Mouse (Mus musculus): ENCODE measurements around the gene Ifnk. TPM values are rescaled to one million over a fixed set of nuclear protein-coding genes. Genes with fewer than 3 reads are reported as not detected.

Gene Ifnk
- polyA plus RNA-seq, 1 experiment, result not detected

- no peaks in the 10 kb centered on the region for H3K79me2 ChIP-seq (ENCODE audit: control insufficient read depth, insufficient read depth)
These were observed 5.1 kb downstream of the Ifnk start, which contains the start of gene Mob3b for GRCm38 (mm10) chr4:35156751-35157611. Mob3b (minus strand) TSS chr4:35157484.

GRCm38 (mm10) chr4:35157815-35158214 is 6.0 kb downstream of the Ifnk start:
- no peak overlapping the region for H3ac ChIP-seq (ENCODE audit: control insufficient read depth, insufficient read length)
- H3K79me2 ChIP-seq (ENCODE audit: control insufficient read depth, insufficient read depth), result no peaks in the 10 kb centered on the region
- no peak overlapping the region for H3K4me2 ChIP-seq (ENCODE audit: low read depth)
- H3K27me3 ChIP-seq (ENCODE audit: control insufficient read depth, insufficient read depth, insufficient read length), result no peaks in the 10 kb centered on the region
- TF ChIP-seq E2F4 (IDR thresholded peaks at IDR 0.05; ENCODE audit: insufficient read depth) (no peak), MAX (IDR thresholded peaks at IDR 0.05; ENCODE audit: low read depth) (no peak), MYOG (IDR thresholded peaks at IDR 0.05; ENCODE audit: control insufficient read depth in 1 of 3, insufficient read depth in 1 of 3, insufficient read length in 2 of 3, low read depth in 2 of 3) (no peak), USF1 (IDR thresholded peaks at IDR 0.05; ENCODE audit: low read depth) (no peak), POLR2AphosphoS2 (IDR thresholded peaks at IDR 0.05; ENCODE audit: insufficient read length, low read depth) (no peak), REST (IDR thresholded peaks at IDR 0.05; ENCODE audit: insufficient read depth, insufficient read length) (no peak), MYOD1 (IDR thresholded peaks at IDR 0.05; ENCODE audit: control insufficient read depth in 1 of 3, insufficient read length in 2 of 3, low read depth in 2 of 3) (no peak), POLR2A (IDR thresholded peaks at IDR 0.05; ENCODE audit: insufficient read length, low read depth) (no peak)
- no peaks in the 10 kb centered on the region for H3K36me3 ChIP-seq (ENCODE audit: control insufficient read depth, insufficient read depth)
- peak overlapping the region; percentile 26 for H3K4me3 ChIP-seq

More at GRCm38 (mm10) chr4:35156751-35157611, 5.1 kb downstream of the Ifnk start, which contains the start of gene Mob3b:
- peak within 1 kb of the TSS; percentile 90 for H3K4me2 ChIP-seq (ENCODE audit: low read depth)
- H3ac ChIP-seq (ENCODE audit: control insufficient read depth, insufficient read length), result no peak within 1 kb of the TSS
- no peaks in the 10 kb centered on the region for H3K27me3 ChIP-seq (ENCODE audit: control insufficient read depth, insufficient read depth, insufficient read length)
- H3K36me3 ChIP-seq (ENCODE audit: control insufficient read depth, insufficient read depth), result no peaks in the 10 kb centered on the region
- peak within 1 kb of the TSS; percentile 26 for H3K4me3 ChIP-seq
- TF ChIP-seq REST (IDR thresholded peaks at IDR 0.05; ENCODE audit: insufficient read depth, insufficient read length), result no peak
- TF ChIP-seq CEBPB (IDR thresholded peaks at IDR 0.05; ENCODE audit: insufficient read depth, poor library complexity, severe bottlenecking), result no peak
- TF ChIP-seq E2F4 (IDR thresholded peaks at IDR 0.05; ENCODE audit: insufficient read depth), result no peak

GRCm38 (mm10) chr4:35165275-35165674 is 13.4 kb downstream of the Ifnk start:
- Histone ChIP-seq H3K4me2 (ENCODE audit: low read depth) (no peak overlapping the region), H3K36me3 (ENCODE audit: control insufficient read depth, insufficient read depth) (no peaks in the 10 kb centered on the region), H3ac (ENCODE audit: control insufficient read depth, insufficient read length) (no peak overlapping the region), H3K4me3 (no peak overlapping the region), H3K79me2 (ENCODE audit: control insufficient read depth, insufficient read depth) (no peaks in the 10 kb centered on the region), H3K27me3 (ENCODE audit: control insufficient read depth, insufficient read depth, insufficient read length) (no peaks in the 10 kb centered on the region)
- TF ChIP-seq E2F4 (IDR thresholded peaks at IDR 0.05; ENCODE audit: insufficient read depth), result no peak

GRCm38 (mm10) chr4:35165947-35166346 is 14.1 kb downstream of the Ifnk start:
- Histone ChIP-seq H3K4me3 (no peak overlapping the region), H3K36me3 (ENCODE audit: control insufficient read depth, insufficient read depth) (no peaks in the 10 kb centered on the region), H3K4me2 (ENCODE audit: low read depth) (no peak overlapping the region), H3K79me2 (ENCODE audit: control insufficient read depth, insufficient read depth) (no peaks in the 10 kb centered on the region), H3K27me3 (ENCODE audit: control insufficient read depth, insufficient read depth, insufficient read length) (no peaks in the 10 kb centered on the region), H3ac (ENCODE audit: control insufficient read depth, insufficient read length) (no peak overlapping the region)
- TF ChIP-seq MYOG (IDR thresholded peaks at IDR 0.05; ENCODE audit: control insufficient read depth in 1 of 3, insufficient read depth in 1 of 3, insufficient read length in 2 of 3, low read depth in 2 of 3) (no peak), TCF3 (IDR thresholded peaks at IDR 0.05; ENCODE audit: insufficient read length, low read depth) (no peak), MAX (IDR thresholded peaks at IDR 0.05; ENCODE audit: low read depth) (no peak), SRF (IDR thresholded peaks at IDR 0.05; ENCODE audit: control insufficient read depth, insufficient read length, low read depth) (no peak), CEBPB (IDR thresholded peaks at IDR 0.05; ENCODE audit: insufficient read depth, poor library complexity, severe bottlenecking) (no peak), POLR2A (IDR thresholded peaks at IDR 0.05; ENCODE audit: insufficient read length, low read depth) (no peak), POLR2AphosphoS2 (IDR thresholded peaks at IDR 0.05; ENCODE audit: insufficient read length, low read depth) (no peak), MYOD1 (IDR thresholded peaks at IDR 0.05; ENCODE audit: control insufficient read depth in 1 of 3, insufficient read length in 2 of 3, low read depth in 2 of 3) (no peak), REST (IDR thresholded peaks at IDR 0.05; ENCODE audit: insufficient read depth, insufficient read length) (no peak), USF1 (IDR thresholded peaks at IDR 0.05; ENCODE audit: low read depth) (no peak), E2F4 (IDR thresholded peaks at IDR 0.05; ENCODE audit: insufficient read depth) (no peak), TCF12 (IDR thresholded peaks at IDR 0.05; ENCODE audit: insufficient read depth, poor library complexity, severe bottlenecking) (no peak)

- TF ChIP-seq MYOG (IDR thresholded peaks at IDR 0.05; ENCODE audit: control insufficient read depth in 1 of 3, insufficient read depth in 1 of 3, insufficient read length in 2 of 3, low read depth in 2 of 3) (no peak), SRF (IDR thresholded peaks at IDR 0.05; ENCODE audit: control insufficient read depth, insufficient read length, low read depth) (no peak), POLR2A (IDR thresholded peaks at IDR 0.05; ENCODE audit: insufficient read length, low read depth) (no peak), E2F4 (IDR thresholded peaks at IDR 0.05; ENCODE audit: insufficient read depth) (no peak), REST (IDR thresholded peaks at IDR 0.05; ENCODE audit: insufficient read depth, insufficient read length) (no peak), CEBPB (IDR thresholded peaks at IDR 0.05; ENCODE audit: insufficient read depth, poor library complexity, severe bottlenecking) (no peak), POLR2AphosphoS2 (IDR thresholded peaks at IDR 0.05; ENCODE audit: insufficient read length, low read depth) (no peak), TCF12 (IDR thresholded peaks at IDR 0.05; ENCODE audit: insufficient read depth, poor library complexity, severe bottlenecking) (no peak), MAX (IDR thresholded peaks at IDR 0.05; ENCODE audit: low read depth) (no peak), USF1 (IDR thresholded peaks at IDR 0.05; ENCODE audit: low read depth) (no peak), MYOD1 (IDR thresholded peaks at IDR 0.05; ENCODE audit: control insufficient read depth in 1 of 3, insufficient read length in 2 of 3, low read depth in 2 of 3) (no peak), TCF3 (IDR thresholded peaks at IDR 0.05; ENCODE audit: insufficient read length, low read depth) (no peak)
- no peaks in the 10 kb centered on the region for H3K79me2 ChIP-seq (ENCODE audit: control insufficient read depth, insufficient read depth)
- H3ac ChIP-seq (ENCODE audit: control insufficient read depth, insufficient read length), result no peak overlapping the region
- H3K4me3 ChIP-seq, result no peak overlapping the region
- H3K36me3 ChIP-seq (ENCODE audit: control insufficient read depth, insufficient read depth), result no peaks in the 10 kb centered on the region
- no peaks in the 10 kb centered on the region for H3K27me3 ChIP-seq (ENCODE audit: control insufficient read depth, insufficient read depth, insufficient read length)
- H3K4me2 ChIP-seq (ENCODE audit: low read depth), result no peak overlapping the region
These were observed 16.0 kb downstream of the Ifnk start for GRCm38 (mm10) chr4:35167855-35168254.
